Mouse (Mus musculus): ENCODE data around the gene Fam234a.

- no peak for TF ChIP-seq E2F4 (IDR thresholded peaks at IDR 0.05; ENCODE audit: insufficient replicate concordance, low read depth, low read length)
- TF ChIP-seq ETS1 (conservative IDR thresholded peaks at IDR 0.05; ENCODE audit: low read depth, low read length): no peak
- TF ChIP-seq TBP (conservative IDR thresholded peaks at IDR 0.05; ENCODE audit: low read depth, low read length): no peak
- no peak for TF ChIP-seq MXI1 (IDR thresholded peaks at IDR 0.05; ENCODE audit: low read depth, low read length)
- TF ChIP-seq POLR2A (IDR thresholded peaks at IDR 0.05; ENCODE audit: low read depth, low read length): no peak
Observed at GRCm38 (mm10) chr17:26204766-26205165, 39.3 kb downstream of the Fam234a start.

Measured in CH12.LX (cell line).